Mouse (Mus musculus) liver, embryonic 14.5 days (tissue): ENCODE measurements around the gene Gm11027.

Experiments
- CTCF ChIP-seq: IDR thresholded peaks from 2 replicates; pipeline ENCODE4 v1.5.1; 2016; ENCODE audit warnings: antibody characterized with exemption, low read depth, control low read depth
- EP300 ChIP-seq: IDR thresholded peaks from 2 replicates; pipeline ENCODE4 v1.6.1; 2016; ENCODE audit warnings: antibody characterized with exemption, low read depth

GRCm38 (mm10) chr12:116306042-116306441 is 30.9 kb downstream of the Gm11027 start:
- TF ChIP-seq CTCF (no peak), EP300 (no peak)
